Mouse (Mus musculus) brain, adult 2 months (tissue): Measurements from ENCODE around the gene Nufip1.
"Not testable (repeated sequence)": the region's sequence is repeated elsewhere in the genome, so short reads cannot be mapped to it uniquely, and the experiment has no call there.

Experiments
- DNase-seq: peaks from one replicate; pipeline ENCODE4 v3.0.0; 2011; ENCODE audit warnings: low read depth, low spot score

The Nufip1 gene

GRCm38 (mm10) chr14:76134975-76135374, 24.3 kb downstream of the Nufip1 start:
- DNase-seq, result no peak

GRCm38 (mm10) chr14:76145248-76145647, 34.6 kb downstream of the Nufip1 start:
- no peak for DNase-seq

GRCm38 (mm10) chr14:76145868-76146267, 35.2 kb downstream of the Nufip1 start:
- DNase-seq, result no peak

GRCm38 (mm10) chr14:76147061-76147460, 36.4 kb downstream of the Nufip1 start:
- no peak for DNase-seq

GRCm38 (mm10) chr14:76148294-76148693, 37.6 kb downstream of the Nufip1 start:
- no peak for DNase-seq

- DNase-seq, result peak; percentile 44
Measured at GRCm38 (mm10) chr14:76149531-76150179, 39.0 kb downstream of the Nufip1 start.

GRCm38 (mm10) chr14:76150499-76150898, 39.8 kb downstream of the Nufip1 start:
- DNase-seq, result no peak

GRCm38 (mm10) chr14:76151011-76151410, 40.3 kb downstream of the Nufip1 start:
- no peak for DNase-seq

- DNase-seq, result no peak
Measured at GRCm38 (mm10) chr14:76151820-76152161, 41.1 kb downstream of the Nufip1 start.

- peak; percentile 98 for DNase-seq
Measured at GRCm38 (mm10) chr14:76152162-76153002, 41.7 kb downstream of the Nufip1 start.

GRCm38 (mm10) chr14:76153003-76153675, 42.4 kb downstream of the Nufip1 start:
- DNase-seq, result peak; percentile 61

GRCm38 (mm10) chr14:76153828-76154227, 43.1 kb downstream of the Nufip1 start:
- DNase-seq, result no peak

GRCm38 (mm10) chr14:76158192-76158785, 47.6 kb downstream of the Nufip1 start:
- peak; percentile 30 for DNase-seq

- DNase-seq, result not testable (repeated sequence)
Measured at GRCm38 (mm10) chr14:76160580-76160979, 49.9 kb downstream of the Nufip1 start.

GRCm38 (mm10) chr14:76164236-76164635, 53.5 kb downstream of the Nufip1 start:
- DNase-seq, result no peak

GRCm38 (mm10) chr14:76164904-76165755, 54.4 kb downstream of the Nufip1 start:
- DNase-seq, result peak; percentile 74

- DNase-seq, result peak; percentile 30
Measured at GRCm38 (mm10) chr14:76169876-76170466, 59.3 kb downstream of the Nufip1 start.

GRCm38 (mm10) chr14:76171285-76171684, 60.6 kb downstream of the Nufip1 start:
- DNase-seq, result no peak

GRCm38 (mm10) chr14:76174328-76174727, 63.6 kb downstream of the Nufip1 start:
- DNase-seq, result no peak

- peak; percentile 27 for DNase-seq
Measured at GRCm38 (mm10) chr14:76175808-76176207, 65.1 kb downstream of the Nufip1 start.

GRCm38 (mm10) chr14:76177230-76177629, 66.5 kb downstream of the Nufip1 start:
- no peak for DNase-seq
